Mouse (Mus musculus) megakaryocyte, embryonic 14.5 days (primary cell): Measurements from ENCODE around the gene Dchs1.

Source experiments
- FLI1 ChIP-seq: IDR thresholded peaks from 2 replicates; pipeline ENCODE4 v1.6.1; 2012; ENCODE audit warnings: low read length, inconsistent platforms, mixed read lengths
- GATA1 ChIP-seq: IDR thresholded peaks from 3 replicates; pipeline ENCODE4 v1.6.1; 2012; ENCODE audit warnings: mixed read lengths, low read length, inconsistent platforms, borderline replicate concordance

GRCm38 (mm10) chr7:105796972-105797371 is 9.5 kb upstream of the Dchs1 start:
- TF ChIP-seq GATA1 (no peak), FLI1 (no peak)
